Mouse (Mus musculus) stomach, embryonic 16.5 days (tissue): Measurements from ENCODE around the gene Irf5. TPM values are rescaled to one million over a fixed set of nuclear protein-coding genes. Genes with fewer than 3 reads are reported as not detected.

Experiments
- ATAC-seq: fragments of 200-750 bp; cut with Nextera tagmentation; 2 replicates; pipeline ENCODE4 v1.8.0; 2017; ENCODE audit warnings: moderate number of reproducible peaks, moderate TSS enrichment; ENCODE audit not compliant: insufficient read depth, low FRiP score
- H3K27ac ChIP-seq: fragments of 300-500 bp; sonication (generic); 2 replicates; pipeline ENCODE4 v1.5.1; 2014; ENCODE audit warnings: low read length
- H3K27me3 ChIP-seq: fragments of 300-500 bp; sonication (generic); 2 replicates; pipeline ENCODE4 v1.6.1; 2014; ENCODE audit warnings: low read length, control low read depth, mixed read lengths; ENCODE audit not compliant: control insufficient read depth, insufficient read depth
- H3K36me3 ChIP-seq: fragments of 300-500 bp; sonication (generic); 2 replicates; pipeline ENCODE4 v1.6.1; 2014; ENCODE audit warnings: low read length; ENCODE audit not compliant: control insufficient read depth, insufficient read depth
- H3K4me1 ChIP-seq: fragments of 300-500 bp; sonication (generic); 2 replicates; pipeline ENCODE4 v1.6.1; 2014; ENCODE audit warnings: low read length, control low read depth, mixed read lengths; ENCODE audit not compliant: control insufficient read depth, insufficient read depth
- H3K4me2 ChIP-seq: fragments of 300-500 bp; sonication (generic); 2 replicates; pipeline ENCODE4 v1.6.1; 2014; ENCODE audit warnings: low read depth, low read length, mixed read lengths
- H3K4me3 ChIP-seq: fragments of 300-500 bp; sonication (generic); replicated peaks from 2 replicates; pipeline ENCODE4 v1.5.1; 2014; ENCODE audit warnings: mild to moderate bottlenecking, low read length
- H3K9ac ChIP-seq: fragments of 300-500 bp; sonication (generic); 2 replicates; pipeline ENCODE4 v1.6.1; 2014; ENCODE audit warnings: low read length
- H3K9me3 ChIP-seq: fragments of 300-500 bp; sonication (generic); replicated peaks from 2 replicates; pipeline ENCODE4 v1.6.1; 2016; ENCODE audit warnings: low read length, control low read depth; ENCODE audit not compliant: control insufficient read depth
- WGBS: fragments of 180-500 bp; shearing (Covaris S2); extraction: QIAGEN DNeasy Blood & Tissue Kit; methylation state at CpG from one replicate; pipeline ENCODE4 v1.1.7; 2014; 5-methylcytosine and 5-hydroxymethylcytosine counted together
- polyA plus RNA-seq: library from polyadenylated mRNA; unstranded; fragments of >200 nt; fragmentation: Nextera tagmentation; extraction: Ambion mirVana; gene quantifications from 2 replicates; pipeline ENCODE4 v1.2.1, GENCODE M21; 2015

The Irf5 gene
- 14.0 and 14.2 TPM in 2 replicates for polyA plus RNA-seq

DNA sequence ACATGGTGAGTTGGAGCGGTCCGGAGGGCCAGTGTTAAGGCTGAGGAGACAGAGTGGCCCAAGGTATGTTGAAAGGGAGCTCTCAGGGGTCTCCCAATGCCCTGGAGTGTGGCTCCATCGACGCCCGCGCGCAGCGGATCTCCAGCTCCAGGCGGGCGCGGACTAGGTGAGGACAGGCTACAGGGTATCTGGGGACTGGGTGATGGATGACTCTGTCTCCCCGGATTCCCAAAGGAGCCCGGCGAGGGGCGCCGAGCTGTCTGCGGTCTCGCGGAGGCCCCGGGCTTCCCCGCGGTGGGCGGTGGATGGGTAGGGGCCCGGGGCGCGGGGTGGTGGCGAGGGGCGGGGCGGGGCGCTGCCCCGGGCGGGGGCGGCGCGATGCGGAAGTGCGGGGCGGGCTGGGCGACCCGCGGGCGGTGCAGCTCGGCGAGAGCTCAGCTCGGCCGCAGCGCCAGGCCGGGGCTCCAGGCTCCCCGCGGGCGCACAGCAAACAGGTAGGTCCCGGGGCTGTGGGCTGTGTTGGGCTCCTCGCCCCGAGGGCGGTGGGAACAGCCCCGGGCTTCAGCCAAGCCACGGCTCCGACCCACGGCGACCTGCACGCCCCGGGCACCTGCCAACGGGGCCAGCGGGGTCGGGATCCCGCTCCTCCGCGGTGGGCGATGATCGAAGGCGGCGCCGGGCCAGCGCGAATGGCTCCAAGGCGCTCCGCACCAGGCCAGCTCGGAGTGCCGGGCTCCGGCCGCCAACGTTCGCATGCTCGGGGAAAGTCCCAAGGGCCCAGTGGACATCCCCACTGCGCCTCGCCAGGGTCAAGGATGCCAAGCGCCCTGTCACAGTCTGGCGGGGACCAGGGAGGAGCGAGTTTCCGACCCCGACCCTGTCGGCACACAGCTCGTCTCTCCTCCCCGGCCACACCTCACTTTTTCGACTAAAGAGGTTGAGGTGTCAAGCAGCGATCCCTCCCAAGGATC lies at the start of gene Irf5:
Gene Irf5 (plus strand): TSS at position 345 of the 971 bp plus-strand sequence.
- Histone ChIP-seq H3K27ac (no peak within 1 kb of the TSS; the same call in 1 of the 2 replicates), H3K27me3 (peaks cover 18% of the 10 kb centered on the region), H3K4me1 (peaks cover 38% of the 10 kb centered on the region), H3K36me3 (no peaks in the 10 kb centered on the region), H3K4me2 (peak within 1 kb of the TSS; percentile 99), H3K9ac (peak within 1 kb of the TSS; percentile 77), H3K9me3 (peaks cover 4% of the 10 kb centered on the region; the same call in 1 of the 2 replicates), H3K4me3 (peak within 1 kb of the TSS; percentile 66)
- peak; percentile 35; the same call in 1 of the 2 replicates for ATAC-seq
- 1% methylated on average over 79 of the region's 96 CpGs for WGBS

DNA sequence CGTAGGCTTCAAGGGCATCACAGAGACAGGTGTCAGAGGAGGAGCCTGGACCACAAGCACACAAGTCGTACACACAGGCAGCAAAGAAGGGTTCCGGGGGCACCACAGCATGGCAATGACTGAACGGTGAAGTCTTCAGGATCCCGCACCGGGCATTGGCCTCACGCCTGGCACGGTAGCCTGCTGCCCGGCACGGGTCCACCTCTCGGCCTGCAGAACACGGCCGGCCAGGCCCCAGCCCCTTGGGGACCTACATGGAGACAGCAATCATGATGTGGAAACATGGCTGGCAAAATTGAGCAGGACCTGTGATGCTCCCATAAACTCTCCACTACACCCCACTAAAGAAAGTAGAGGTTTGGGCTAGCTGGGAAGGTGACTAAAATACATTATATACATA lies 43.7 kb upstream of the Irf5 start:
- Histone ChIP-seq H3K36me3 (no peaks in the 10 kb centered on the region), H3K27me3 (no peaks in the 10 kb centered on the region), H3K27ac (no peak overlapping the region), H3K9ac (no peak overlapping the region), H3K4me3 (no peak overlapping the region), H3K4me1 (no peaks in the 10 kb centered on the region), H3K4me2 (no peak overlapping the region), H3K9me3 (no peaks in the 10 kb centered on the region)
- ATAC-seq = no peak
- WGBS = 94% methylated on average over 13 of the region's 13 CpGs

DNA sequence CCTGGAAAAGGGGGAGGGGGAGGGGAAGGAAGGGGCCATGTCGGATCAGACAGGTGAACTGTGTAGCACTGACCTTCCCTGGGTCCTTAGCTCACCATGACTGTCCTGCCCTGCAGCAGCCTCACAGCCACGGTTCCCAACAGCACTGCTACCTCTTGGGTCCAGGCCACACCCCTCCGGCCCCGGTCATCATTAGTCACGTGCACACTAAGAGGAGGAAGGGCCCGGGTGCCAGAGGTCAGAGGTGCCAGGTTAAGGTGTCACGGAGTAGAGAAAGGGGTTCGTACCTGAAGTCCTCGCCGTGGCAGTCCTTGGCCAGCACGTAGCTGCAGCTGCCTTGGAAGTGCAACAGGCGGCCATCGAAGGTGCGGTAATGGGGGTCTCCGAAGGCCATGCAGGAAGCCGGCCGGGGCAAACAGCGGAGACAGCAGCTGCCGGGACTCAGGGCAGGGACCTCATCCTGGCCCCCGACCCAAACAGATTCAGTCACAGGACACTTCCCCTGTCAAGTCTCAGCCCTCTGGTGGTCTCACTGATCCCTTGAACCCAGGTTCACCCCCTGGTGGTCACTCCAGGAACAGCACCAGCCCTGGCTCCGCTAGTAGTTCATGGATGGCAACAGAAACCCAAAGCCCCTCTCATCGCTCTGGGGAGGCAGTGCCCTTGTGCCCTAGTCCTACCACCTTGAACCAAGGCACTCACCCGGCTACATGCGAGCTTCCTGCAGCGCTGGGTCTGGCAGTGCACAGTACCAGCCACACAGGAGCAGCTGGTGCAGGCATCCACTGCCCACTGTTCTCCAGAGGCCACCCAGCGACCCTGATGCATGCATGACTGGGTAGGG lies 41.5 kb upstream of the Irf5 start:
- no peaks in the 10 kb centered on the region for H3K4me1 ChIP-seq
- no peaks in the 10 kb centered on the region for H3K36me3 ChIP-seq

GRCm38 (mm10) chr6:29485951-29486350 lies 40.5 kb upstream of the Irf5 start:
- ATAC-seq = no peak
- Histone ChIP-seq H3K4me3 (no peak overlapping the region), H3K36me3 (no peaks in the 10 kb centered on the region), H3K9ac (no peak overlapping the region), H3K27ac (no peak overlapping the region), H3K27me3 (no peaks in the 10 kb centered on the region), H3K4me2 (no peak overlapping the region), H3K9me3 (no peaks in the 10 kb centered on the region), H3K4me1 (no peaks in the 10 kb centered on the region)
- 62% methylated on average over 2 of the region's 2 CpGs for WGBS

More for the DNA sequence above, 41.5 kb upstream of the Irf5 start:
- peak overlapping the region; percentile 29 for H3K9ac ChIP-seq
- no peak overlapping the region for H3K27ac ChIP-seq
- peak; percentile 46; the same call in 1 of the 2 replicates for ATAC-seq
- H3K9me3 ChIP-seq = no peaks in the 10 kb centered on the region
- 8% methylated on average over 26 of the region's 26 CpGs for WGBS
- H3K27me3 ChIP-seq = no peaks in the 10 kb centered on the region
- peak overlapping the region; percentile 38 for H3K4me3 ChIP-seq
- H3K4me2 ChIP-seq = peak overlapping the region; percentile 64

GRCm38 (mm10) chr6:29494101-29494500 lies 32.3 kb upstream of the Irf5 start:
- H3K4me3 ChIP-seq = no peak overlapping the region
- H3K9me3 ChIP-seq = no peaks in the 10 kb centered on the region
- no peak overlapping the region for H3K27ac ChIP-seq
- H3K27me3 ChIP-seq = no peaks in the 10 kb centered on the region; the same call in 1 of the 2 replicates
- no peak overlapping the region for H3K4me2 ChIP-seq
- no peak for ATAC-seq
- no peaks in the 10 kb centered on the region for H3K36me3 ChIP-seq
- no peak overlapping the region for H3K9ac ChIP-seq
- H3K4me1 ChIP-seq = no peaks in the 10 kb centered on the region
- WGBS = 73% methylated on average over 4 of the region's 4 CpGs

DNA sequence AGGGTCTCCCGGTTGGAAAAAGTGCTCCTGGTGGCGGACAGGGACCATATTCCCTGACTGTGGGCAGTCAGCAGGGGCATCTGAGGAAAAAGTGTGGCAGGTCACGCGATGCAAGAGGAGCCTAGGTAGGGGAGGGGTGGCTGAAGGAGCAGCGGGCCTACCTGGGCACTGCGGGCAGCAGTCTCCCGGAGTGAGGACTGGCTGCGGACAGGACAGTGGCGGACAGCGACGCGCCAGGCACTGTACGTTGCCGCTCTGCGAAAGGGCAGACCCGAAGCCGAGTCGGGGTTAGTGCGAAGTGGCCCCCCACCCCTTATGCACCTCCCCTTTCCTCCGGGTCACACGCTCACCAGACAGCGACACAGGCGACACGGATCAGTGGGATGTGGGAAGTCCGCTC lies 30.2 kb upstream of the Irf5 start:
- H3K4me2 ChIP-seq = no peak overlapping the region
- WGBS = 37% methylated on average over 25 of the region's 25 CpGs
- no peak overlapping the region for H3K9ac ChIP-seq
- no peaks in the 10 kb centered on the region for H3K4me1 ChIP-seq
- no peaks in the 10 kb centered on the region for H3K36me3 ChIP-seq
- no peak overlapping the region for H3K4me3 ChIP-seq
- no peak for ATAC-seq
- H3K9me3 ChIP-seq = no peaks in the 10 kb centered on the region
- H3K27me3 ChIP-seq = no peaks in the 10 kb centered on the region; the same call in 1 of the 2 replicates
- no peak overlapping the region for H3K27ac ChIP-seq

- 42% methylated on average over 2 of the region's 2 CpGs for WGBS
- ATAC-seq = no peak
- no peak overlapping the region for H3K27ac ChIP-seq
- no peaks in the 10 kb centered on the region; the same call in 1 of the 2 replicates for H3K27me3 ChIP-seq
- no peaks in the 10 kb centered on the region for H3K9me3 ChIP-seq
- no peak overlapping the region for H3K4me3 ChIP-seq
- no peak overlapping the region for H3K9ac ChIP-seq
- H3K4me2 ChIP-seq = no peak overlapping the region
- no peaks in the 10 kb centered on the region for H3K4me1 ChIP-seq
- no peaks in the 10 kb centered on the region for H3K36me3 ChIP-seq
Observed at GRCm38 (mm10) chr6:29497791-29498190, 28.6 kb upstream of the Irf5 start.

DNA sequence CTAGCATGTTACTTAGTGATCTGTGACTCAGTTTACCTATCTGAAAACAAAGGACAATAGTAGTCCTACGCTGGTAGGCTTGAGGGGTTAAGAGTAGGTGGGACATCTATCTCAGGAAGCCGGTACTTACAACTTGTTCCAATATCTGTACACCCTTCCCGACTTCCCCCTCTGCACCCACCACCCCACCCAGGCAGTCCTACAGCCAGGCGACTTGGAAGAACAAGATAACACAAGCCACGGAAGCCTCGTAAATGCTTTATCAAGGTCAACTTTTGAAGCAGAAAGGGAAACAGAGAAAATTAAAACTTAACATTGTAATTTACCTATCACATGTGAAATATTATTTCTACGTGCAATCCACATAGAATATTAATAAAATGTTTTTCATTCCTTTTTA lies 26.2 kb upstream of the Irf5 start:
- WGBS = 85% methylated on average over 7 of the region's 7 CpGs
- no peaks in the 10 kb centered on the region for H3K4me1 ChIP-seq
- no peak overlapping the region for H3K4me2 ChIP-seq
- no peaks in the 10 kb centered on the region; the same call in 1 of the 2 replicates for H3K27me3 ChIP-seq
- no peak overlapping the region for H3K27ac ChIP-seq
- no peak overlapping the region for H3K9ac ChIP-seq
- no peak for ATAC-seq
- H3K9me3 ChIP-seq = no peaks in the 10 kb centered on the region
- no peak overlapping the region for H3K4me3 ChIP-seq
- no peaks in the 10 kb centered on the region for H3K36me3 ChIP-seq
